Mouse (Mus musculus): ENCODE measurements around the gene Tacr1.

Tacr1 gene

GRCm38 (mm10) chr6:82525107-82525867 lies 123.2 kb downstream of the Tacr1 start:
- DNase-seq (ENCODE audit: low spot score in 2 of 2), result no peak

GRCm38 (mm10) chr6:82528631-82529030 lies 126.5 kb downstream of the Tacr1 start:
- no peak for DNase-seq (ENCODE audit: low spot score in 2 of 2)

- no peak for DNase-seq (ENCODE audit: low spot score in 2 of 2)
Observed at GRCm38 (mm10) chr6:82536641-82537040, 134.5 kb downstream of the Tacr1 start.

- DNase-seq (ENCODE audit: low spot score in 2 of 2), result no peak
Observed at GRCm38 (mm10) chr6:82549270-82549669, 147.1 kb downstream of the Tacr1 start.

GRCm38 (mm10) chr6:82575445-82575844 lies 173.3 kb downstream of the Tacr1 start:
- no peak for DNase-seq (ENCODE audit: low spot score in 2 of 2)

GRCm38 (mm10) chr6:82585396-82585795 lies 183.3 kb downstream of the Tacr1 start:
- DNase-seq (ENCODE audit: low spot score in 2 of 2), result no peak

- no peak for DNase-seq (ENCODE audit: low spot score in 2 of 2)
Observed at GRCm38 (mm10) chr6:82589387-82589786, 187.3 kb downstream of the Tacr1 start.

- no peak for DNase-seq (ENCODE audit: low spot score in 2 of 2)
Observed at GRCm38 (mm10) chr6:82595461-82596090, 193.4 kb downstream of the Tacr1 start.

- no peak for DNase-seq (ENCODE audit: low spot score in 2 of 2)
Observed at GRCm38 (mm10) chr6:82603228-82603627, 201.1 kb downstream of the Tacr1 start.

GRCm38 (mm10) chr6:82603665-82604064 lies 201.5 kb downstream of the Tacr1 start:
- DNase-seq (ENCODE audit: low spot score in 2 of 2), result peak in 1 of 2 experiments; percentile 33

- no peak for DNase-seq (ENCODE audit: low spot score in 2 of 2)
Observed at GRCm38 (mm10) chr6:82604791-82605190, 202.7 kb downstream of the Tacr1 start.

- DNase-seq (ENCODE audit: low spot score in 2 of 2), result no peak
Observed at GRCm38 (mm10) chr6:82608756-82609155, 206.6 kb downstream of the Tacr1 start.

GRCm38 (mm10) chr6:82609339-82609926 lies 207.3 kb downstream of the Tacr1 start:
- no peak for DNase-seq (ENCODE audit: low spot score in 2 of 2)

Data from frontal cortex, postnatal 14 days (tissue).